Mouse (Mus musculus): ENCODE results near the gene Scn10a. TPM values are rescaled to one million over a fixed set of nuclear protein-coding genes. Genes with fewer than 3 reads are reported as not detected.

Gene Scn10a
- total RNA-seq (2023): not detected

DNA sequence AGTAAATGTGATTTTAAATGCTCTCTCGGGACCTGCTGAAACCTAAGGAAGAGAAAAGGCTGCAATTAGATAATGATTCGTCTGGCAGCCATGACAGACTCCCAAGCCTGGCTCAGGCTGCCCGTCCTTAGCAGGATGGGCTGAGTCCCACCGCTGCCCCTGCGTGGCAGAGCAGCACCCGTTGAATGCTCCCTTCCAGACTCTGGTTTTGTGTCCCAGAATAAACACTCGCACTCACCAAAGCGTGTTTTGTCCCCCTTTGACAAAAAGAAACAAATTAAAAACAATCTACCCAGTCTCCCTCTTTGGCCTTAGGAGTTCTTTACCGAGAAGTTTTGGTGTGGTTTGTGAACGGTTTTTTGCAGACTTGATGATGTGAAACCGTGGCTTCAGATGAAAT, at the start of gene Scn10a:
Scn10a (minus strand) TSS at position 101 of the 400 bp plus-strand sequence.

GRCm38 (mm10) chr9:119578636-119579438, 140.3 kb downstream of the Scn10a start, which contains the start of gene Scn5a:
Gene Scn5a, minus strand, starts transcription at chr9:119579016.

Other genes starting within 250 kb of the Scn10a start
- not detected for gene Scn5a, start 140.3 kb downstream of the Scn10a start, total RNA-seq (2023)
- gene Scn11a, start 106.1 kb upstream of the Scn10a start, total RNA-seq (2023): not detected
- gene Wdr48, start 175.6 kb upstream of the Scn10a start, total RNA-seq (2023): 10 to 100 TPM; 48.1 to 56.3 TPM
- gene Gorasp1, start 218.2 kb upstream of the Scn10a start, total RNA-seq (2023): 10 to 100 TPM in 1 of 2 experiments, 1 to 10 TPM in 1; 6.8 to 10.9 TPM
- gene Ttc21a, start 218.3 kb upstream of the Scn10a start, total RNA-seq (2023): under 1 TPM in 1 of 2 experiments, not detected in 1; 0.15 TPM

All from monocyte, adult 59 days (primary cell).